Mouse (Mus musculus) bone marrow, adult 2 months (tissue): ENCODE measurements around the gene Nhlrc1.

Source experiments
- CTCF ChIP-seq: fragments of 200-500 bp; IDR thresholded peaks from 2 replicates; pipeline ENCODE4 v1.5.1; 2011; ENCODE audit warnings: low read length, control low read depth; ENCODE audit not compliant: control insufficient read depth, insufficient read depth
- POLR2A ChIP-seq: fragments of 200-500 bp; IDR thresholded peaks from 2 replicates; pipeline ENCODE4 v1.6.1; 2011; ENCODE audit warnings: low read depth, mild to moderate bottlenecking, control low read depth, low read length, borderline replicate concordance; ENCODE audit not compliant: control insufficient read depth

- TF ChIP-seq CTCF = no peak
- TF ChIP-seq POLR2A = no peak
Measured at GRCm38 (mm10) chr13:46979836-46980490, 34.7 kb downstream of the Nhlrc1 start.
